Mouse (Mus musculus) adrenal gland, adult 8-10 months (tissue): ENCODE measurements around the gene Fgfr2. TPM values are rescaled to one million over a fixed set of nuclear protein-coding genes. Genes with fewer than 3 reads are reported as not detected.
A peak's percentile ranks its signal among the peaks of the same experiment; 100 is the strongest.

Source experiments
- DNase-seq: peaks from one replicate; pipeline ENCODE4 v3.0.0; 2022
- total RNA-seq, 4 experiments: library from RNA; stranded (reverse); gene quantifications; 2 replicates each; pipeline ENCODE4 v1.2.4; 2022

Gene Fgfr2
- total RNA-seq, 4 experiments from 2014 or later = 193 to 471 (median 262) TPM

GRCm38 (mm10) chr7:132392233-132393013 is 730.7 kb downstream of the Fgfr2 start:
- DNase-seq = no peak

- no peak for DNase-seq
These were observed 733.7 kb downstream of the Fgfr2 start for GRCm38 (mm10) chr7:132389473-132389872.

- no peak for DNase-seq
These were observed 735.6 kb downstream of the Fgfr2 start for GRCm38 (mm10) chr7:132387507-132387906.

- DNase-seq = no peak
These were observed 736.8 kb downstream of the Fgfr2 start for GRCm38 (mm10) chr7:132386316-132386715.

GRCm38 (mm10) chr7:132385456-132386130 is 737.6 kb downstream of the Fgfr2 start:
- DNase-seq = no peak

GRCm38 (mm10) chr7:132384736-132385455 is 738.3 kb downstream of the Fgfr2 start:
- no peak for DNase-seq

GRCm38 (mm10) chr7:132380634-132381336 is 742.4 kb downstream of the Fgfr2 start:
- DNase-seq = no peak

- DNase-seq = no peak
These were observed 745.2 kb downstream of the Fgfr2 start for GRCm38 (mm10) chr7:132377913-132378312.

- DNase-seq = no peak
These were observed 749.4 kb downstream of the Fgfr2 start for GRCm38 (mm10) chr7:132373594-132374378.

GRCm38 (mm10) chr7:132372752-132373513 is 750.2 kb downstream of the Fgfr2 start:
- DNase-seq = no peak

- no peak for DNase-seq
These were observed 751.3 kb downstream of the Fgfr2 start for GRCm38 (mm10) chr7:132371832-132372231.

GRCm38 (mm10) chr7:132369784-132370183 is 753.4 kb downstream of the Fgfr2 start:
- no peak for DNase-seq

- DNase-seq = no peak
These were observed 754.3 kb downstream of the Fgfr2 start for GRCm38 (mm10) chr7:132368859-132369258.

- no peak for DNase-seq
These were observed 755.8 kb downstream of the Fgfr2 start for GRCm38 (mm10) chr7:132367344-132367743.

- no peak for DNase-seq
These were observed 757.3 kb downstream of the Fgfr2 start for GRCm38 (mm10) chr7:132365703-132366384.

- DNase-seq = no peak
These were observed 758.0 kb downstream of the Fgfr2 start for GRCm38 (mm10) chr7:132365111-132365510.

- no peak for DNase-seq
These were observed 758.6 kb downstream of the Fgfr2 start for GRCm38 (mm10) chr7:132364506-132364905.

GRCm38 (mm10) chr7:132360336-132360735 is 762.8 kb downstream of the Fgfr2 start:
- DNase-seq = no peak

- DNase-seq = peak; percentile 45
These were observed 764.4 kb downstream of the Fgfr2 start for GRCm38 (mm10) chr7:132358709-132359108.

GRCm38 (mm10) chr7:132358250-132358649 is 764.9 kb downstream of the Fgfr2 start:
- peak; percentile 13 for DNase-seq
